Mouse (Mus musculus) heart, adult 2 months (tissue): Measurements from ENCODE around the gene Pak6.

Source experiments
- EP300 ChIP-seq: fragments of 200-500 bp; IDR thresholded peaks from 2 replicates; pipeline ENCODE4 v1.6.1; 2011; ENCODE audit warnings: low read depth, low read length, control low read depth; ENCODE audit not compliant: insufficient read depth
- POLR2A ChIP-seq: fragments of 200-500 bp; IDR thresholded peaks from 2 replicates; pipeline ENCODE4 v1.6.1; 2011; ENCODE audit warnings: mild to moderate bottlenecking, low read depth, low read length, control low read depth; ENCODE audit not compliant: insufficient read depth

GRCm38 (mm10) chr2:118726873-118727272 lies 63.8 kb downstream of the Pak6 start:
- no peak for TF ChIP-seq POLR2A
- no peak for TF ChIP-seq EP300
